Mouse (Mus musculus): ENCODE results near the gene Gstp3.

DNA sequence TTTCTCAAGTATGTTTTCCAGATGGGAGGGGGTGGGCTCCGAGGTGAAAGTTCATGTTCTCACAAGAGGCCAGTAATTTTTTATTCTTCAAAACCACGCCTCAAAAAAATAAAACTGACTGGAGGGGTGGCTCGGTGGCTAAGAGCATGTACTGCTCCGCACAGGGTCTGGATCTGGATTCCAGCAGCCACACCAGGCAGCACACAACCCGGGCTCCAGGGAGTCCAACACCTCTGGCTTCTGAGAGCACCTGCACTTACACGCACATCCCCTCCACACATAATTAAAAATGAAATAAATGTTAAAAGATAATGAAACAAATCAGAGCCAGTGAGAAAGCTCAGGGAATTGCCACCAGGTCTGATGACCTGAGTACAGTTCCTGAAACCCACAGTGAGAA, 6.9 kb upstream of the Gstp3 start:
- no peak for TF ChIP-seq CTCF (IDR thresholded peaks at IDR 0.05; ENCODE audit: insufficient read depth, low read depth, low read length)
- TF ChIP-seq POLR2A (IDR thresholded peaks at IDR 0.05; ENCODE audit: insufficient read depth, low read depth, low read length), result no peak
